Mouse (Mus musculus) testis, adult 2 months (tissue): Measurements from ENCODE around the gene Art2b. TPM values are rescaled to one million over a fixed set of nuclear protein-coding genes. Genes with fewer than 3 reads are reported as not detected.
"Not testable (repeated sequence)": the region's sequence is repeated elsewhere in the genome, so short reads cannot be mapped to it uniquely, and the experiment has no call there.

Source experiments
- H3K27ac ChIP-seq: fragments of 200-500 bp; 2 replicates; pipeline ENCODE4 v1.5.1; 2012; ENCODE audit warnings: low read depth, low read length; ENCODE audit not compliant: control insufficient read depth, insufficient read depth
- H3K27me3 ChIP-seq: fragments of 200-500 bp; 2 replicates; pipeline ENCODE4 v1.6.1; 2012; ENCODE audit warnings: mild to moderate bottlenecking, low read length, moderate library complexity; ENCODE audit not compliant: control insufficient read depth, insufficient read depth
- H3K36me3 ChIP-seq: fragments of 200-500 bp; 2 replicates; pipeline ENCODE4 v1.6.1; 2012; ENCODE audit warnings: mild to moderate bottlenecking, low read length; ENCODE audit not compliant: control insufficient read depth, insufficient read depth
- H3K4me1 ChIP-seq: fragments of 200-500 bp; 2 replicates; pipeline ENCODE4 v1.6.1; 2012; ENCODE audit warnings: low read length; ENCODE audit not compliant: control insufficient read depth, insufficient read depth
- H3K4me3 ChIP-seq: fragments of 200-500 bp; 2 replicates; pipeline ENCODE4 v1.5.1; 2012; ENCODE audit warnings: low read depth, mild to moderate bottlenecking, low read length, moderate library complexity, mixed read lengths; ENCODE audit not compliant: control insufficient read depth
- CTCF ChIP-seq: fragments of 200-500 bp; IDR thresholded peaks from 2 replicates; pipeline ENCODE4 v1.5.1; 2012; ENCODE audit warnings: low read depth, mild to moderate bottlenecking, inconsistent platforms, low read length, moderate library complexity; ENCODE audit not compliant: control insufficient read depth, insufficient read depth, insufficient replicate concordance
- POLR2A ChIP-seq: fragments of 200-500 bp; IDR thresholded peaks from 2 replicates; pipeline ENCODE4 v1.6.1; 2012; ENCODE audit warnings: low read depth, mild to moderate bottlenecking, inconsistent platforms, low read length, moderate library complexity; ENCODE audit not compliant: control insufficient read depth
- polyA plus RNA-seq: library from polyadenylated mRNA; depleted of rRNA; stranded (reverse); fragments of >200 nt; gene quantifications from 2 replicates; pipeline ENCODE4 v1.2.3, GENCODE M21; 2012; rRNA removed

Gene Art2b
- polyA plus RNA-seq, result 0.04 TPM in 1 of 2 replicates, not detected in the other

DNA sequence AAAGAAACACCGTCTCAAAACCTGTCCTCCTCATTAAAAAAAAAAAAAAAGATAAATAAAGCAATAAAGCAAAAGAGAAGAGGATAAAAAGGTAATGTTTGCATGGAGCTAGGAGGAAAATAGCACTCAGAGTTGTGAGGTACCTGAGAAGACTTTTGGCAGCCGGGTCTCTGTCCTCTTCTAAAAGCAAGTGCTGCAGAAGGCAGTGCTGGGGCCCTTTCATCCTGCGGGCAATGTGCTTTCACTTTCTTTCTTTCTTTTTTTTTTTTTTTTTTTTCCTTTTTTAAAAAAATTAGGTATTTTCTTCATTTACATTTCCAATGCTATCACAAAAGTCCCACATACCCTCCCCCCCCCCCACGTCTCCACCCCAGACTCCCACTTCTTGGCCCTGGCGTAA lies at the start of gene Art2b:
Art2b (minus strand) TSS at position 193 of the 400 bp plus-strand sequence.
- H3K4me1 ChIP-seq, result no peaks in the 10 kb centered on the region
- H3K27me3 ChIP-seq, result no peaks in the 10 kb centered on the region
- H3K36me3 ChIP-seq, result no peaks in the 10 kb centered on the region
- TF ChIP-seq POLR2A (no peak), CTCF (no peak)
- H3K27ac ChIP-seq, result no peak within 1 kb of the TSS
- H3K4me3 ChIP-seq, result no peak within 1 kb of the TSS

DNA sequence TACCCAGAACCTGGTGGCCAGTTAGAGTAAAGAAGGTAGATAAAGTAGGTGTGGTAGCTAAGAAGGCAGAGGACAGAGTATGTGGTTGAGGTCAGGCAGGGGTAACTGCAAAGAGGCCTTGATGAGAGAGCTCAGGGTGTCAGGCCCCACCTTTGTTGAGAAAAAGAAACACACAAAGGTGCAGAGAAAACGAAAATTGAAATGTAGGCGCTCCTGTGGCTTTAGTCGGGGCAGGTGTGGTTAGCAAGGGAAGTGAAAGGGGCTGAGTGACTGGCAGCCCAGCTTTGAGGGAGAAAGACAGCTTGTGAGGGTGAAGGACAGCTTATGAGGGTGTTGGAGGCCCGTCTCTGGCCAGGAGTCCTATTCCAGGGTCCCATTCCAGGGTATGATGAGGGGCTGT lies 49.1 kb upstream of the Art2b start:
- Histone ChIP-seq H3K27me3 (no peaks in the 10 kb centered on the region), H3K4me3 (no peak overlapping the region), H3K4me1 (no peaks in the 10 kb centered on the region), H3K36me3 (no peaks in the 10 kb centered on the region), H3K27ac (no peak overlapping the region)
- no peak for TF ChIP-seq CTCF
- no peak for TF ChIP-seq POLR2A

DNA sequence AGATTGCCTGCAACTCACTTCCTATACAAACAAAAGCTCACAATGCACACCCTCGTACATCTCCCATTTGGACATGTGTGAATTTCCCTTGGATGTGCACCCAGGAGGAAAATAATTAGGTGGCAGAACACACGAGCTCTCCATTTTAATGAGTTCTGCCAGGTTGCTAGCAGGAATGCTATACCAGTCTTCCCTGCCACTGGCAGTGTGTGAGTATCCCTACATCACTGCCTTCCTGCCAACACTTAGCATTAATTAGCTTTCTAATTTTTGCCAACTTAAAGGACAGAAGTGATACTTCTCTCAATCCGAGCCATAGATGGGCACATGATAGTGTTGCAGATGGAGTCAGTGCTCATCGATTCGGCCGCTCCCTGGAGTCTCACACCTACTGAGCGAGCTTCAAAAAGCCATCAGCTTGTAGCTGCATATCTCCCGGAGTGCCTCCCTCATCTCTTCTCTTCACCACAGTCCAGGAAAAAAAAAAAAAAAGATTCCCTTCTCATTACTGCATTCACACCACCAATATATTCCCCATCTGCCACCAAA lies 48.3 kb upstream of the Art2b start:
- Histone ChIP-seq H3K4me1 (no peaks in the 10 kb centered on the region), H3K36me3 (no peaks in the 10 kb centered on the region), H3K4me3 (no peak overlapping the region), H3K27ac (no peak overlapping the region), H3K27me3 (no peaks in the 10 kb centered on the region)
- no peak for TF ChIP-seq POLR2A
- TF ChIP-seq CTCF, result no peak

DNA sequence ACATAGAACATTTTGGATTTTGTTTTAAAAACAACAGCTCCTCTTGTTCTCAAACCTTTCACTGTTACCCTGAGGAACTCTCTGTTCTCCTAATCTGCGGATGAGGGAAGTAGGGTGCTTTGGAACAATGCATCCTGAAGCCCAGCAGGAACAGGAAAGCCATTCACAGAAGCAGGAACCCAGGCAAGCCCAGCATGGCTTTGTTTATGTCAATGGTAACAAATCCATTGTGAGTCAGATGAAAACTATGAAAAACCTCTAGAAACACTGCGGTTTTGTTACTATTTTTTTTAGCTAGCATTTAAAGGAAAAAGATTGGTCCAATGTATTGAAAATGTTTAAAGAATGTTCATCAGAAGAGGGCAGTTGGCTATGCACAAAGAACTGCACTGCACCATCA lies 43.1 kb upstream of the Art2b start:
- Histone ChIP-seq H3K4me3 (no peak overlapping the region), H3K27ac (no peak overlapping the region), H3K4me1 (no peaks in the 10 kb centered on the region), H3K27me3 (no peaks in the 10 kb centered on the region), H3K36me3 (no peaks in the 10 kb centered on the region)
- no peak for TF ChIP-seq CTCF
- TF ChIP-seq POLR2A, result no peak

DNA sequence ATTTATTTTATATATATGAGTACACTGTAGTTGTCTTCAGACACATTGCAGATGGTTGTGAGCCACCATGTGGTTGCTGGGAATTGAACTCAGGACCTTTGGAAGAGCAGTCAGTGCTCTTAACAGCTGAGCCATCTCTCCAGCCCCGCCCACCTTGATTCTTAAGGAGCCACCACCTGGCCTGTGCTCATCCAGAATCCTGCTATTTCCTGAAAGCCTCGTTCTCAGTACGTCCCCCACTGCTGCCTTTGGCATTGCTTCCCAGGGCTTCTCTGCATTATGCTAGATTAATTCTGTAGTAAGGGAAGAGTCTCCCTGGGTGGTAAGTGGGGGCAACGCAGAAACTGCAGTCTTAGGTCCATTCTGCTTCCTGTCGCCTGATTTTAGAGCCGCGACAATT lies 41.8 kb upstream of the Art2b start:
- H3K4me1 ChIP-seq, H3K4me3 ChIP-seq, H3K36me3 ChIP-seq, H3K27ac ChIP-seq, H3K27me3 ChIP-seq: not testable (repeated sequence)

DNA sequence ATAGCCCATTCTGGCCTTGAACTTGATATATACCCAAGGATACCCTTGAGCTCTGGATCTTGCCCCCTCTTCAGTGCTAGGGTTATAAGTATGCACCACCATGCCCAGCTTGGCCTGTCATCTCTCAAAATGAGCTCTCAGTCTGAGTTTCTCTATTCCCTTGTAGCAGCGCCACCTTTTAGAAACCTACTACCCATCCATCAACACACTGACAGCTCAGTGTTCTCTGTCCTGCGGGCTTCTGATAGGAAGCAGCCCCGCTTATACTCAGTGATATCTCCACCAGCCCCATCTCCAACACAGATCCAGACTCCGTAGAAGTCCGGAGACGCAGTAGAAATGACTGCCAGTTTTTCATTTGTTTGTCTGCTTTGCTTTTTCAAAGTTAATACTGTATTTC lies 38.9 kb upstream of the Art2b start:
- H3K4me1 ChIP-seq, result no peaks in the 10 kb centered on the region
- H3K27ac ChIP-seq, result no peak overlapping the region
- no peaks in the 10 kb centered on the region for H3K36me3 ChIP-seq
- H3K4me3 ChIP-seq, result no peak overlapping the region
- TF ChIP-seq POLR2A (no peak), CTCF (no peak)
- H3K27me3 ChIP-seq, result no peaks in the 10 kb centered on the region

DNA sequence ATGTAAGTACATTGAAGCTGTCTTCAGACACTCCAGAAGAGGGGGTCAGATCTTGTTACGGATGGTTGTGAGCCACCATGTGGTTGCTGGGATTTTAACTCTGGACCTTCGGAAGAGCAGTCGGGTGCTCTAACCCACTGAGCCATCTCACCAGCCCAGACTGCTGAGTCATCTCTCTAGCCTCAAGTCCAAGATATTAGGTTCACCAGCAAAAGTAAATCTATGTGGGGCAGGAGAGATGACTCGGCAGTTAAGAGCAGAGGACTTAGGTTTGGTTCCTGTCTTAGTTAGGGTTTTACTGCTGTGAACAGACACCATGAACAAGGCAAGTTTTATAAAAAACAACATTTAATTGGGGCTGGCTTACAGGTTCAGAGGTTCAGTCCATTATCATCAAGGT lies 36.5 kb upstream of the Art2b start:
- not testable (repeated sequence) for H3K4me1 ChIP-seq, H3K27me3 ChIP-seq, H3K4me3 ChIP-seq, H3K27ac ChIP-seq, H3K36me3 ChIP-seq

DNA sequence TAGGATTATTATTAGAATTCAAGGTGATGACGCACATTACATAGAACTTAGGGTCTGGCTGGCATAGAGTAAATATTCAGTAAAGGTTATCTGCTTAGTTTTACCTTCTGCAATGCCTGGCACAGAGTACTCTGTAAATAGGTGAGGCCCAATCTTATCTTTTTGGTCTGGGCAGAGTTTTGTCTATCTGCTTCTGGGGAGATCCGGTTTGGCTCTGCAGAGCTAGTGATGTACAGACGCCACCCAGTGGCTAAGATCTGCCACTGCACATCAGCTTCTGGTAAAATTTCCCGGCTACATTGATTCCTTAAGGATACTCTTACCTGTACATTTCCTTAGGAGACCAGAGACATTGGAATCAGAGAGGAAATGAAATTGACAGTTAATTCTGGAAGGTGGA lies 35.0 kb upstream of the Art2b start:
- Histone ChIP-seq H3K4me3 (no peak overlapping the region), H3K36me3 (no peaks in the 10 kb centered on the region), H3K4me1 (no peaks in the 10 kb centered on the region), H3K27ac (no peak overlapping the region), H3K27me3 (no peaks in the 10 kb centered on the region)
- TF ChIP-seq POLR2A (no peak), CTCF (peak; percentile 57; the same call in 1 of the 2 replicates)
